Mouse (Mus musculus) gastrocnemius, adult 8-10 months (tissue): Measurements from ENCODE around the gene Pias3. TPM values are rescaled to one million over a fixed set of nuclear protein-coding genes. Genes with fewer than 3 reads are reported as not detected.
"Not testable (repeated sequence)": the region's sequence is repeated elsewhere in the genome, so short reads cannot be mapped to it uniquely, and the experiment has no call there.

ENCODE experiments used
- DNase-seq, 2 experiments: peaks; one replicate each; pipeline ENCODE4 v3.0.0; 2022; ENCODE audit warnings: low spot score in 2 of 2
- total RNA-seq, 4 experiments: library from RNA; stranded (reverse); gene quantifications; 2 replicates each; pipeline ENCODE4 v1.2.4; 2022

Pias3 gene
- total RNA-seq, 4 experiments from 2014 or later = 4.9 to 7.4 (median 6.0) TPM

- DNase-seq = no peak
Measured at GRCm38 (mm10) chr3:96684151-96684821, 11.9 kb upstream of the Pias3 start.

GRCm38 (mm10) chr3:96684822-96685156 lies 11.4 kb upstream of the Pias3 start:
- DNase-seq = no peak

- not testable (repeated sequence) for DNase-seq
Measured at GRCm38 (mm10) chr3:96686057-96686456, 10.1 kb upstream of the Pias3 start.

GRCm38 (mm10) chr3:96688854-96689253 lies 7.3 kb upstream of the Pias3 start:
- DNase-seq = no peak

GRCm38 (mm10) chr3:96690298-96690697 lies 5.9 kb upstream of the Pias3 start:
- no peak for DNase-seq

GRCm38 (mm10) chr3:96692506-96692905 lies 3.7 kb upstream of the Pias3 start:
- no peak for DNase-seq

- no peak for DNase-seq
Measured at GRCm38 (mm10) chr3:96693579-96693978, 2.6 kb upstream of the Pias3 start.

GRCm38 (mm10) chr3:96696766-96697732 lies 865 bp downstream of the Pias3 start:
- DNase-seq = peak; percentile 82 to 88

- no peak for DNase-seq
Measured at GRCm38 (mm10) chr3:96698993-96699690, 3.0 kb downstream of the Pias3 start.

- DNase-seq = no peak
Measured at GRCm38 (mm10) chr3:96700376-96700775, 4.2 kb downstream of the Pias3 start.

GRCm38 (mm10) chr3:96701003-96701402 lies 4.8 kb downstream of the Pias3 start:
- no peak for DNase-seq

GRCm38 (mm10) chr3:96704778-96705177 lies 8.6 kb downstream of the Pias3 start:
- DNase-seq = no peak

GRCm38 (mm10) chr3:96706217-96706616 lies 10.0 kb downstream of the Pias3 start:
- no peak for DNase-seq

GRCm38 (mm10) chr3:96706984-96707383 lies 10.8 kb downstream of the Pias3 start:
- DNase-seq = no peak

- DNase-seq = peak; percentile 67 to 72
Measured at GRCm38 (mm10) chr3:96707903-96708683, 11.9 kb downstream of the Pias3 start, which contains the start of gene Nudt17. Gene Nudt17 (minus strand): TSS chr3:96708562.

GRCm38 (mm10) chr3:96708684-96709064 lies 12.5 kb downstream of the Pias3 start:
- no peak for DNase-seq

GRCm38 (mm10) chr3:96714286-96714685 lies 18.1 kb downstream of the Pias3 start:
- DNase-seq = no peak

GRCm38 (mm10) chr3:96715854-96716253 lies 19.7 kb downstream of the Pias3 start:
- DNase-seq = no peak

- no peak for DNase-seq
Measured at GRCm38 (mm10) chr3:96719173-96719572, 23.0 kb downstream of the Pias3 start.

GRCm38 (mm10) chr3:96727343-96727827 lies 31.2 kb downstream of the Pias3 start, which contains the start of the genes Polr3c and Rnf115:
Gene Polr3c (minus strand): TSS chr3:96727628.
Gene Rnf115 (plus strand): TSS chr3:96727664.
- DNase-seq = peak; percentile 98
